Mouse (Mus musculus): ENCODE data around the gene Trdmt1.

DNA sequence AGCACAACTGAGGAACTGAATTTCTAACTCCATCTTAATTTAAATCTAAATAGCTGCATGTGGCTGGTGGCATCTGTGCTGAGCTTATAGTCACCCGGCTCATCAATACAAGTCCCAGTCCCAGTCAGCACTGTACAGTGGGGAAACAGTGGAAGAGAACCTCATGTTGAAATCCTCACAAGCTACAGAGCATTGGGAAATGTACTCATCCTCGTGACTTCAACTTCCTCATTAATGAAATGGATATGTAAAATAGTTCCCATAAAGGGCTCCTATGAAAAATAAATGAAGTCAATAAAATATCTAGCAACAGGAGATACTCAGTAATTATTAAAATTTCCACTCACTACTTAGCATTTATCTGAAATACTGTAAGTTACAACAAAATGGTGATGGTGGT is 6.2 kb downstream of the Trdmt1 start:
- TF ChIP-seq CTCF (IDR thresholded peaks at IDR 0.05; ENCODE audit: low read depth, low read length) (no peak), POLR2A (IDR thresholded peaks at IDR 0.05; ENCODE audit: extremely low read depth, insufficient read depth, low read length) (no peak)

Data from liver, adult 2 months (tissue).